Mouse (Mus musculus) megakaryocyte-erythroid progenitor cell, adult 5-6 weeks (primary cell): ENCODE results near the gene Tab1. TPM values are rescaled to one million over a fixed set of nuclear protein-coding genes. Genes with fewer than 3 reads are reported as not detected.
"Not testable (repeated sequence)": the region's sequence is repeated elsewhere in the genome, so short reads cannot be mapped to it uniquely, and the experiment has no call there.

ENCODE experiments used
- ATAC-seq: replicated peaks from 2 replicates; pipeline ENCODE4 v1.8.0; 2016; ENCODE audit warnings: mild to moderate bottlenecking, inconsistent platforms; ENCODE audit not compliant: severe bottlenecking, poor library complexity, low FRiP score, low TSS enrichment
- total RNA-seq, 2 experiments: library from RNA; stranded (forward) in 1 of 2; stranded (reverse) in 1 of 2; fragments of 200-1000, 215-1000 nt in 1 of 2; fragments of >200 nt in 1 of 2; fragmentation: Nextera tagmentation in 1 of 2; gene quantifications; 2 replicates each; pipeline ENCODE4 v1.2.3; 2014 to 2017

The Tab1 gene
- total RNA-seq, 2 experiments from 2014 or later, result 13.8 to 68.3 TPM

- no peak for ATAC-seq
Measured at GRCm38 (mm10) chr15:80101503-80101902, 31.4 kb upstream of the Tab1 start.

DNA sequence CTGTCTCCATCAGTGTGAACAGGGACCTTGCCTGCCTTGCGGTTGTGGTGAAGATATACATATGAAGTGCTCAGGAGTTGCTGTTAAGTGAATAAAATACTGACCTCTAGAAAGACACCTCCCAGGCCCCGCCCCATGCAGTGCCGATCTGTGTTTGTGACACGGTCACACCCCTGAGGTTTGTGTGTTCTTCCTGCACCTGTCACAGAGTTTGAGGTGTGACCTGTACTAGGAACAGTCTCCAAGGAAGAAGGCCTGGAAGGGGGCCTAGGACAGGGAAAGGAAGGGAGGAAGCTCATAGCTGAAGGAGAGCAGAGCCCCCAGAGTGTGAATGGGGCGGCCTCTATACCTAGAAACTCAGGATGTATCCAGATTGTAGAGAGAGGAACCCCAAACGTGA, 30.4 kb upstream of the Tab1 start:
- no peak for ATAC-seq

DNA sequence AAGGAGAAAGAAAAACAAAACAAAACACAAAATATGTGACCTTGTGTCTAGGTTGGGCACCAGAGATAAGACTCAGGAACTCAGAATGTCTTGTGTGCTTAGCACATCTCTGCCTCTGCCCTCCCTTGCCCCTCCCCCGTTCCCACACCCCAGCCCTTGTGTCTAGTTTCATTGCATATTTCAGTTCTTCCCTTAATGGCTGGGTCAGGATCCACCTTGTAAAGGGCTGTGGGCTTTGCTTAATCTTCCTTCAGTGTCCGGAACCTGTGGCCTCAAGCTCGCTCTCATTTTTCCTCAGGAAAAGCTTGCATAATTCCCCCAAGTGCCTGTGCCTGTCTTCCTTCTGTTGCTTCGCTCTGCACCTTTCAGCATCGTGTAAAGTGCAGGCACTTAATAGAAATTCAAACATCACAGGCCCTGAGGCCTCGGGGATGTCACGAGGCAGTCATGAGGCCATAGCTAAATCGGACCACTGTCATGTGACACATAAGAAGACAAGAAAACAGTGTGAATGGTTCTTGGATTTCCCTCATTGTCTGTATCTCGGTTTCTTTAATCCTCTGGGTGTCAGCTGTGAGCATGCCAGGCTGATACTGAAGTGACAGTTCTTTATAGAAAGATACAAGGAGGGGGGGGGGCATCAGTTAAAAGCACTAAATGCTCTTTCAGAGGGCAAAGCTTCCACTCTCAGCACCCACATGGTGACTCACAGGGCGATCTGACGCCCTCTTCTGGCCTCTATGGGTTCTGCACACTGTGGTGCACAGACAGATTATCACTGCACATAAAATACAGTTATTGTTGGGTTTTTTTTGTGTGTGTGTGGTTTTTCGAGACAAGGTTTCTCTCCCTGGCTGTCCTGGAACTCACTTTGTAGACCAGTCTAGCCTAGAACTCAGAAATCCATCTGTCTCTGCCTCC, 27.2 kb upstream of the Tab1 start:
- ATAC-seq, result peak; percentile 41; the same call in 1 of the 2 replicates

GRCm38 (mm10) chr15:80107143-80107542, 25.8 kb upstream of the Tab1 start:
- no peak for ATAC-seq

GRCm38 (mm10) chr15:80107575-80107974, 25.4 kb upstream of the Tab1 start:
- no peak for ATAC-seq

DNA sequence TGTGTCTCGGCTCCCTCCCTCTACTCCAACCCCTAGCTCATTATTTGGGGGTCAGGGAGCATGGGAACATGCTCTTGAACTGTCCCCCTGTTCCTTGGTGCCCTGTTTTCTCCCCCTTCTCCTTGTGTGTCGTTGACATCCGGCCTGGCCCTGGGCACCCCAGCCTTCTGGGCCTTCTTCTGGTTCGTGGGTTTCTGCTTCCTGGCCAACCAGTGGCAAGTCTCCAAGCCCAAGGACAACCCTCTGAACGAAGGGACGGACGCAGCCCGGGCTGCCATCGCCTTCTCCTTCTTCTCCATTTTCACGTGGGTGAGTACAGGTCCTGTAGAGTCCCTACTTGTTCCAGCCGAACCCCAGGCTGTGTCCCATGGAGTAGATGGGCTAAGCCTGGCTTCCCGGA, 21.5 kb upstream of the Tab1 start:
- ATAC-seq, result no peak

DNA sequence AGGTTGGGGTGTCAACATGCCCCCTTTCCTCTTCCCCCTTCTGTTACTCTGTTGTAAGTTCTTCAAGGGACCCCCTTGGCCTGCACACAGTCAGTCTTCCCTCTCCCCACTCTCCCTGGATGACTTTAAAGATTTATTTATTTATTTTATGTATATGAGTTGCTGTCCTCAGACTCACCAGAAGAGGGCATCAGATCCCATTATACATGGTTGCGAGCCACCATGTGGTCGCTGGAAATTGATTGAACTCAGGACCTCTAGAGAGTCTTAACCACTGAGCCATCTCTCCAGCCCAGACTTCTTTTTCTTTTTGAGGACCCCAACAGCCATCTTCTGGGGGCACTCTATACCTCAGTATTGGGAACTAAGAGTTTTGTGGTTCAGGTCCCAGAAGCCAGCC, 20.4 kb upstream of the Tab1 start:
- ATAC-seq, result no peak

- no peak for ATAC-seq
Measured at GRCm38 (mm10) chr15:80114414-80114813, 18.5 kb upstream of the Tab1 start.

GRCm38 (mm10) chr15:80115256-80115655, 17.7 kb upstream of the Tab1 start:
- no peak for ATAC-seq

DNA sequence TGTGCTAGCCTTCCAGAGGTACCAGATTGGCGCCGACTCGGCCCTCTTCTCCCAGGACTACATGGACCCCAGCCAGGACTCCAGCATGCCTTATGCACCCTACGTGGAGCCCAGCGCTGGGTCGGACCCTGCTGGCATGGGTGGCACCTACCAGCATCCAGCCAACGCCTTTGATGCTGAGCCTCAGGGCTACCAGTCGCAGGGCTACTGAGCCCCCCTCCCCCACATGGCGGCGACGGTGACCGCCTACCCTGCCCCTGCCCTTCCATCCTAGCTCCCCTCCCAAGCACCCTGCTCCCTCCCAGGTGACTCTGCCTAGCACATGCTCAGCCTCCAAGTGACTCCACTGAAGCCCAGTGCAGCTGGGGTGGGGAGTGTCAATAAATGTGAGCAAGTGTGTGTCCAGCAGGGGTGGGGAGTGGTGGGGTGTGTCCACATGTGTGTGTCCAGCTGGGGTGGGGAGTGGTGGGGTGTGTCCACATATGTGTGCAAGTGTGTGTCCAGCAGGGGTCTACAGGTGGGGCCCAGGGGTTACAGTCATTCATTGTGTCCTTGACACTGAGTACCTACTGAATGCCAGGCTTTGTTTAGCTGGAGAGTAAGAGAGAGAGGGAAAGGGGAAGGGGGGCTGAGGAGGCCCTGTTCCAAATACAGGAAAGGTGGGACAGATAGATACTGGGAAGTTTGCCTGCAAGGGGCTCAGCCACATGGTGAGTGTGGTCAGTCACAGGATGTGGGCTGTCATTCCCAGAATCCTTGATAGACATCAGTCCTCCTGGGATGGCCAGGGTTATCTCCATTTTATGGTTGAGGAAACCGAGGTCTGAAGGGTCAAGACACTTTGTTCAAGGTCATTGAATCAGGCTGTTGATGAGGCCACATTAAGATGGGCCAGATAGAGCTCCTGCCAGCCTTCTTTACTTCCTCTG, 16.8 kb upstream of the Tab1 start:
- no peak for ATAC-seq

DNA sequence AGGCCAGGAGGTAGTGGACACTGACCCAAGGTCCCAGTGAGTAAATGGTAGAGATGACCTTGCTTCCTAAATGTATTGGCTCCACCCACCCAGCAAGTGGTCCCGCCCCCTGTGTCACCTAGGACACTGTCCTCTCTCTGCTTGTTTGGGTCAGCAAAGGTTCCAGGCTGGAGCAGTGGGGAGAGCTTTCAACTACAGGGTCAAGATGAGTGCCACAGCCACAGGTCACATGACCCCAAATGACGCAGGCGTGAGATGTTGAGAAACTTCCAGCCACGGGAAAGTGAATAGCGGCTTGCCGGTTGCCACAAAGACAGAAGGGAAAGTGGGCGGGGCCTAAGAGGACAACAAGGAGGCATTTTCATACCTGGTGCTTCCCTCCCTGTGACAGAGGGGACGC, 15.8 kb upstream of the Tab1 start:
- ATAC-seq, result no peak

DNA sequence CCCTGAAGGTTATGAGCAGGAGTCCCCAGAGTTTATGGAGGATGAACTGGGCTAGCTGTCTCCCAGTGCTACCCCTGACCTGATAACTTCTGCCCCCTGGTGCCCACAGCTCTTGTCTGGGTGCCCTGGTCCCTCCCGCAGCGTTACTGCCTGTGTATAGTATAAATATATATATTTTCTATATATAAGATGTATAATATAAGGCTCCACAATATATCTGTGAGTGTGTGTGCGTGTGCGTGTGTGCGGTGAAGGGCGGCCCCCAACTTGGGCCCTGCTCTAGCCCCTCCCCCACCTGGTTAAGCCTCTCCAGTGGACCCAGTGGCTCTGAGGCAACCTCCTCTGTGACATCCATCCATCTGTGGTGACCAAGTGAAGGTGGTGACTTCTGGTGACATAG, 13.9 kb upstream of the Tab1 start:
- ATAC-seq, result no peak

DNA sequence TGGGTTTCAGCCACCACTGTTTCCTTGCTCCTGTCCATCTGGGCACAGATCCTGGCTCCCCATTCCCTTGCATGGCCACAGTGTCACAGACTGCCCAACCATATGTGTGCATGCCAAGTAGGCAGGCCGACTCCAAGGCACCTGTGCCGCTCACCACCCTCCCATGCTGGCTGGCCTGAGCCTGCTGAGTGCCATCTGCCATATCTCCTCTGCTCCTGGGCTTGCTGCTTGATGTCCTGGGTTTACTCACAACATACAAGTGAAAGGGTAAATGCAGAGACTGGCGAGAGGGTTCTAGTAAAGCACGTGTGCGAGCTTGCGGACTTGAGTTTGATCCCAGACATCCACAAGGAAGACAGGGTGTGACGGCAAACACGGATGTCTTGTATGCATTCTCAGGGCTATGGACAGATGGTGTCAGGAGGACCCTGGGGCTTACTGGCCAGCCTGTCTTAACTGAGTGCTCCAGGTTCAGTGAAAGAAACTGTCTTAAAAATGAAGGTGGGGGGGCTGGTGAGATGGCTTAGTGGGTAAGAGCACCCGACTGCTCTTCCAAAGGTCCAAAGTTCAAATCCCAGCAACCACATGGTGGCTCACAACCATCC, 11.1 kb upstream of the Tab1 start:
- ATAC-seq, result no peak

GRCm38 (mm10) chr15:80122431-80122830, 10.5 kb upstream of the Tab1 start:
- not testable (repeated sequence) for ATAC-seq

DNA sequence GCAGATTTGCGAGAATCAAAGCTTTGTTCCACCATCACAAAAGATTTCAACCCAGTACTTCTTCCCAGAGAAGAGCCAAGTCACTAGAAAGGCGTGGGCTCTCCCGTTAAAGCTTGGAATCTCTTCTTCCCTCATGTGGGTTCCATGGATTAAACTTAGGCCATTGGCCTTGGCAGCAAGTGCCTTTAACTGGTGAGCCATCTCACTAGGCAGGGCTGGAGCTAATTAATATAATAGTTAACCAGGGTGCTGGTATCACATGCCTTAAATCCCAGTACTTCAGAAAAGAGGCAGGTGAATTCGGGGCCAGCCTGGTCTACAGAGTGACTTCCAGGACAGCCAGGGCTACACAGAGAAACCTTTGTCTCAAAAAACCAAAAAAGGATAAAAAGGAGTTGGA, 8.3 kb upstream of the Tab1 start:
- no peak for ATAC-seq

DNA sequence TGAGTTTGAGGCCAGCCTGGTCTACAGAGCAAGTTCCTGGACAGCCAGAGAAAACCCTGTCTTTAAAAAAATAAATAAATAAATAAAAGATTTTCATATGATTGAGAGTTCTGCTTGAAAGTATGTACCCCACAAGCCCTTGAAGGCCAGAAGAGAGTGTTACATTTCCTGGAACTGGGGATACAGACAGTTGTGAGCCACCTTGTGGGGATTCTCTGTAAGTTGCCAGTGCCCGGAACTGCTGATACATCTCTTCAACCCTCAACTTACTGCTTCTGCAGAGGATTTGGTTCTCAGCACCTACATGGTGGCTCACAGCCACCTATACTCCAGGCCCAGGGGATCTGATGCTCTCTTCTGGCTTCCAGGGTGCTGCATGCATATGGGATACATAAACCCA, 5.7 kb upstream of the Tab1 start:
- 0 out of 2 replicates have a peak, but pooled peaks have one; percentile 35 for ATAC-seq

DNA sequence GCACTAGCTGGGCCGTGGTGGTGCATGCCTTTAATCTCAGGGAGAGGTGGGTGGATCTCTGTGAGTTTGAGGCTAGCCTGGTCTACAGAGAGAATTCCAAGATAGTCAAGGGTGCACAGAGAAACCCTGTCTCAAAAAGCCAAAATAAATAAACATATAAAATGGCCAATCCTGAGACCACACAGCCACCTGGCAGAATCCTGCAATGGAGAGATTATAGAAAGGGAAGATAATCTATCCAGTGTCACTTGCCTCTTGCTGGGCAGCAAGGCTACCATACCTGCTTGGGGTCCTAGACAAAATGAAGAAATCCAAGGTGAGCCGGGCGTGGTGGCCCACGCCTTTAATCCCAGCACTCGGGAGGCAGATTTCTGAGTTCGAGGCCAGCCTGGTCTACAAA, 2.9 kb upstream of the Tab1 start:
- ATAC-seq, result 0 out of 2 replicates have a peak, but pooled peaks have one; percentile 10

GRCm38 (mm10) chr15:80130689-80131088, 2.2 kb upstream of the Tab1 start:
- peak; percentile 62 for ATAC-seq

DNA sequence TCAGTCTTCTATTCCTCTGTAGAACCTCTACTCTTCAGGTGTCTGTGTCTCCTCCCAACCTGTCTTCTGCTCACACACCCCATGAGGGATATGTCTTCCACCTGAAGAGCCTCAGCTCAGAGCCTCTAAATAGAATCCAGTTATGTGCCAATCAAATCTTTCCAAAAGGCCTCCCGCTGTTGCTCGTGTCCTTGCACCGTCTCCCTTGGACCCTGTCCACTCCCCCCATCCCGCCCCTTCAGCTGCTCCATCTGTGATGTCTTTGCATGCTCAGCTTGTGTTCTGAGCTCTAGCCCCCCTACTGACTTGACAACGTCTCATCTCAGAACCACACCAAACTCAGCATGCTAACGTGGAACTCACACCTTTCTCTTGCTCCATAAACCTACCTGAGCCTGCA, 1.5 kb upstream of the Tab1 start:
- no peak for ATAC-seq

- ATAC-seq, result no peak
Measured at GRCm38 (mm10) chr15:80132452-80132851, 475 bp upstream of the Tab1 start.
